Mouse (Mus musculus) lung, embryonic 16.5 days (tissue): ENCODE results near the gene Dpm3. TPM values are rescaled to one million over a fixed set of nuclear protein-coding genes. Genes with fewer than 3 reads are reported as not detected.

Experiments
- ATAC-seq: fragments of 200-750 bp; cut with Nextera tagmentation; 2 replicates; pipeline ENCODE4 v1.8.0; 2017; ENCODE audit warnings: low read depth, mild to moderate bottlenecking, moderate library complexity
- H3K27ac ChIP-seq: fragments of 300-500 bp; sonication (generic); 2 replicates; pipeline ENCODE4 v1.5.1; 2014; ENCODE audit warnings: mild to moderate bottlenecking, control low read depth, low read length
- H3K27me3 ChIP-seq: fragments of 300-500 bp; sonication (generic); 2 replicates; pipeline ENCODE4 v1.6.1; 2014; ENCODE audit warnings: low read depth, low read length, mixed read lengths; ENCODE audit not compliant: control insufficient read depth, insufficient read depth
- H3K36me3 ChIP-seq: fragments of 300-500 bp; sonication (generic); 2 replicates; pipeline ENCODE4 v1.6.1; 2014; ENCODE audit warnings: low read length; ENCODE audit not compliant: control insufficient read depth, insufficient read depth
- H3K4me1 ChIP-seq: fragments of 300-500 bp; sonication (generic); replicated peaks from 2 replicates; pipeline ENCODE4 v1.6.1; 2014; ENCODE audit warnings: low read length, mixed read lengths; ENCODE audit not compliant: control insufficient read depth, insufficient read depth
- H3K4me2 ChIP-seq: fragments of 300-500 bp; sonication (generic); 2 replicates; pipeline ENCODE4 v1.6.1; 2014; ENCODE audit warnings: low read depth, low read length, control low read depth
- H3K4me3 ChIP-seq: fragments of 300-500 bp; sonication (generic); 2 replicates; pipeline ENCODE4 v1.5.1; 2014; ENCODE audit warnings: mild to moderate bottlenecking, low read length, control low read depth
- H3K9ac ChIP-seq: fragments of 300-500 bp; sonication (generic); 2 replicates; pipeline ENCODE4 v1.6.1; 2014; ENCODE audit warnings: low read length, control low read depth
- H3K9me3 ChIP-seq: fragments of 300-500 bp; sonication (generic); 2 replicates; pipeline ENCODE4 v1.6.1; 2016; ENCODE audit warnings: low read length; ENCODE audit not compliant: control insufficient read depth
- WGBS: fragments of 180-500 bp; shearing (Covaris S2); extraction: QIAGEN DNeasy Blood & Tissue Kit; methylation state at CpG from one replicate; pipeline ENCODE4 v1.1.7; 2014; 5-methylcytosine and 5-hydroxymethylcytosine counted together
- polyA plus RNA-seq: library from polyadenylated mRNA; unstranded; fragments of >200 nt; fragmentation: Nextera tagmentation; extraction: Ambion mirVana; gene quantifications from 2 replicates; pipeline ENCODE4 v1.2.1, GENCODE M21; 2015

Gene Dpm3
- polyA plus RNA-seq, 1 experiment from 2014 or later = 135 TPM

- 16% methylated on average over 10 of the region's 10 CpGs for WGBS
- peak within 1 kb of the TSS; percentile 83 for H3K4me2 ChIP-seq
- peaks cover 28% of the 10 kb centered on the region for H3K4me1 ChIP-seq
- peak; percentile 23 for ATAC-seq
- H3K36me3 ChIP-seq = peaks cover under 1% of the 10 kb centered on the region; the same call in 1 of the 2 replicates
- peak within 1 kb of the TSS; percentile 68 for H3K9ac ChIP-seq
- H3K27me3 ChIP-seq = no peaks in the 10 kb centered on the region
- H3K27ac ChIP-seq = peak within 1 kb of the TSS; percentile 91
- no peaks in the 10 kb centered on the region for H3K9me3 ChIP-seq
- peak within 1 kb of the TSS; percentile 53 for H3K4me3 ChIP-seq
Measured at GRCm38 (mm10) chr3:89228836-89229235, 30.3 kb upstream of the Dpm3 start, which contains the start of gene Muc1. Gene Muc1, plus strand, starts transcription at chr3:89229057.

GRCm38 (mm10) chr3:89229276-89229675, 29.9 kb upstream of the Dpm3 start:
- peak overlapping the region; percentile 91 for H3K27ac ChIP-seq
- peak overlapping the region; percentile 54 for H3K9ac ChIP-seq
- no peaks in the 10 kb centered on the region for H3K9me3 ChIP-seq
- peak overlapping the region; percentile 83 for H3K4me2 ChIP-seq
- peaks cover 32% of the 10 kb centered on the region for H3K4me1 ChIP-seq
- H3K27me3 ChIP-seq = no peaks in the 10 kb centered on the region
- no peaks in the 10 kb centered on the region for H3K36me3 ChIP-seq
- H3K4me3 ChIP-seq = peak overlapping the region; percentile 53
- 26% methylated on average over 4 of the region's 4 CpGs for WGBS
- no peak for ATAC-seq

DNA sequence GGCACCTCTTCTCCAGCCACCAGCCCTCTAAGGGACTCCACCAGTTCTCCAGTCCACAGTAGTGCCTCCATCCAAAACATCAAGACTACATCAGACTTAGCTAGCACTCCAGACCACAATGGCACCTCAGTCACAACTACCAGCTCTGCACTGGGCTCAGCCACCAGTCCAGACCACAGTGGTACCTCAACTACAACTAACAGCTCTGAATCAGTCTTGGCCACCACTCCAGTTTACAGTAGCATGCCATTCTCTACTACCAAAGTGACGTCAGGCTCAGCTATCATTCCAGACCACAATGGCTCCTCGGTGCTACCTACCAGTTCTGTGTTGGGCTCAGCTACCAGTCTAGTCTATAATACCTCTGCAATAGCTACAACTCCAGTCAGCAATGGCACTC, 28.6 kb upstream of the Dpm3 start:
- peaks cover 31% of the 10 kb centered on the region for H3K4me1 ChIP-seq
- H3K9me3 ChIP-seq = no peaks in the 10 kb centered on the region
- ATAC-seq = no peak
- no peak overlapping the region; the same call in 1 of the 2 replicates for H3K9ac ChIP-seq
- H3K36me3 ChIP-seq = no peaks in the 10 kb centered on the region
- no peak overlapping the region for H3K27ac ChIP-seq
- 64% methylated on average over 2 of the region's 2 CpGs for WGBS
- no peaks in the 10 kb centered on the region for H3K27me3 ChIP-seq
- peak overlapping the region; percentile 53 for H3K4me3 ChIP-seq
- H3K4me2 ChIP-seq = peak overlapping the region; percentile 83

DNA sequence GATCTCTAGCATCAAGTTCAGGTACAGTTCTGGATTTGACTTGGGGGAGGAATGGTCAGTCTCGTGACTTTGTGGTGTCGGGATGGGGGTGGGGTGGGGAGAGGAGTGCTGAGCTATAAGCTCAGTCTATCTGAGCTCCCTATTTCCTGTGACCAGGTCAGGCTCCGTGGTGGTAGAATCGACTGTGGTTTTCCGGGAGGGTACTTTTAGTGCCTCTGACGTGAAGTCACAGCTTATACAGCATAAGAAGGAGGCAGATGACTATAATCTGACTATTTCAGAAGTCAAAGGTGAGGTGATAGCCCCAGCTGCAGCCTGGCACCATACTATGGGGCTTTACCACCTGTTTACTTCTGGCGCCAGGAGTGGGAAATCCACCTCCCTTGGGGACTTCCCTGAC, 27.8 kb upstream of the Dpm3 start:
- H3K27ac ChIP-seq = peak overlapping the region; percentile 97
- no peaks in the 10 kb centered on the region for H3K36me3 ChIP-seq
- peaks cover 31% of the 10 kb centered on the region for H3K4me1 ChIP-seq
- peak overlapping the region; percentile 58 for H3K9ac ChIP-seq
- peak overlapping the region; percentile 83 for H3K4me2 ChIP-seq
- H3K4me3 ChIP-seq = peak overlapping the region; percentile 53
- 43% methylated on average over 7 of the region's 7 CpGs for WGBS
- no peaks in the 10 kb centered on the region for H3K9me3 ChIP-seq
- no peaks in the 10 kb centered on the region for H3K27me3 ChIP-seq
- no peak for ATAC-seq

DNA sequence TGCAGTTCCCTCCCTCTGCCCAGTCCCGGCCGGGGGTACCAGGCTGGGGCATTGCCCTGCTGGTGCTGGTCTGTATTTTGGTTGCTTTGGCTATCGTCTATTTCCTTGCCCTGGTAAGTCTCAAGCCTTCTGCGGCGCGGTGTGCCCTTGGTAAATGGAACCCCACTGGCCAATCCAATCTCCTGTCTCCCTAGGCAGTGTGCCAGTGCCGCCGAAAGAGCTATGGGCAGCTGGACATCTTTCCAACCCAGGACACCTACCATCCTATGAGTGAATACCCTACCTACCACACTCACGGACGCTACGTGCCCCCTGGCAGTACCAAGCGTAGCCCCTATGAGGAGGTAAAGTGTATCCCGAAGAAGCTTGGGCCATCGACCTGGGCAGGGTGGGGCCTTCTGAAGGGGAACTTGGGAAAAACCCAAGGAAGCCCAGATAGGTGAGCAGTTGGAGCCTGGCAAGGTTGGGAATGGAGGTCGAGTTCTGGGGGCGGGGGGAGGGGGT, 27.3 kb upstream of the Dpm3 start:
- Histone ChIP-seq H3K9me3 (no peaks in the 10 kb centered on the region), H3K36me3 (no peaks in the 10 kb centered on the region), H3K4me1 (peaks cover 26% of the 10 kb centered on the region), H3K9ac (peak overlapping the region; percentile 58), H3K27me3 (no peaks in the 10 kb centered on the region), H3K4me3 (peak overlapping the region; percentile 53), H3K27ac (peak overlapping the region; percentile 97), H3K4me2 (peak overlapping the region; percentile 83)
- 64% methylated on average over 16 of the region's 16 CpGs for WGBS
- no peak for ATAC-seq

- H3K4me2 ChIP-seq = peak overlapping the region; percentile 83
- H3K4me1 ChIP-seq = peaks cover 22% of the 10 kb centered on the region
- ATAC-seq = peak; percentile 8; the same call in 1 of the 2 replicates
- peak overlapping the region; percentile 55 for H3K9ac ChIP-seq
- H3K36me3 ChIP-seq = peaks cover 2% of the 10 kb centered on the region; the same call in 1 of the 2 replicates
- H3K4me3 ChIP-seq = peak overlapping the region; percentile 53
- H3K9me3 ChIP-seq = no peaks in the 10 kb centered on the region
- WGBS = 35% methylated on average over 6 of the region's 6 CpGs
- H3K27me3 ChIP-seq = no peaks in the 10 kb centered on the region
- H3K27ac ChIP-seq = peak overlapping the region; percentile 97
Measured at GRCm38 (mm10) chr3:89232614-89233013, 26.5 kb upstream of the Dpm3 start.

GRCm38 (mm10) chr3:89233562-89234110, 25.5 kb upstream of the Dpm3 start:
- Histone ChIP-seq H3K27ac (peak overlapping the region; percentile 97), H3K4me3 (peak overlapping the region; percentile 13; the same call in 1 of the 2 replicates), H3K27me3 (no peaks in the 10 kb centered on the region), H3K4me1 (peaks cover 21% of the 10 kb centered on the region), H3K9ac (peak overlapping the region; percentile 55), H3K9me3 (no peaks in the 10 kb centered on the region), H3K4me2 (peak overlapping the region; percentile 49), H3K36me3 (peaks cover 3% of the 10 kb centered on the region; the same call in 1 of the 2 replicates)
- peak; percentile 78 for ATAC-seq
- WGBS = 41% methylated on average over 14 of the region's 14 CpGs

GRCm38 (mm10) chr3:89236516-89236915, 22.6 kb upstream of the Dpm3 start:
- H3K27ac ChIP-seq = no peak overlapping the region
- no peaks in the 10 kb centered on the region for H3K27me3 ChIP-seq
- H3K4me1 ChIP-seq = peaks cover 23% of the 10 kb centered on the region
- no peaks in the 10 kb centered on the region for H3K9me3 ChIP-seq
- WGBS = 84% methylated on average over 10 of the region's 10 CpGs
- H3K9ac ChIP-seq = no peak overlapping the region
- H3K36me3 ChIP-seq = peaks cover 3% of the 10 kb centered on the region; the same call in 1 of the 2 replicates
- H3K4me2 ChIP-seq = no peak overlapping the region
- no peak for ATAC-seq
- no peak overlapping the region for H3K4me3 ChIP-seq

- Histone ChIP-seq H3K4me1 (peaks cover 23% of the 10 kb centered on the region), H3K4me3 (no peak overlapping the region), H3K36me3 (peaks cover 3% of the 10 kb centered on the region; the same call in 1 of the 2 replicates), H3K4me2 (no peak overlapping the region), H3K27ac (no peak overlapping the region; the same call in 1 of the 2 replicates), H3K9me3 (no peaks in the 10 kb centered on the region), H3K9ac (no peak overlapping the region), H3K27me3 (no peaks in the 10 kb centered on the region)
- WGBS = 87% methylated on average over 21 of the region's 21 CpGs
- ATAC-seq = no peak
Measured at GRCm38 (mm10) chr3:89237682-89238081, 21.5 kb upstream of the Dpm3 start.
